Mouse (Mus musculus) limb, embryonic 15.5 days (tissue): Measurements from ENCODE around the gene Lrrc19. TPM values are rescaled to one million over a fixed set of nuclear protein-coding genes. Genes with fewer than 3 reads are reported as not detected.
A peak's percentile ranks its signal among the peaks of the same experiment; 100 is the strongest.

ENCODE experiments used
- ATAC-seq: fragments of 200-750 bp; cut with Nextera tagmentation; 2 replicates; pipeline ENCODE4 v1.8.0; 2017; ENCODE audit warnings: low read depth, moderate TSS enrichment; ENCODE audit not compliant: insufficient number of reproducible peaks, low FRiP score, low TSS enrichment
- H3K27ac ChIP-seq: fragments of 300-500 bp; sonication (generic); 2 replicates; pipeline ENCODE4 v1.5.1; 2015; ENCODE audit warnings: moderate library complexity, mild to moderate bottlenecking, inconsistent platforms
- H3K27me3 ChIP-seq: fragments of 300-500 bp; sonication (generic); 2 replicates; pipeline ENCODE4 v1.6.1; 2015; ENCODE audit warnings: inconsistent platforms
- H3K36me3 ChIP-seq: fragments of 300-500 bp; sonication (generic); 2 replicates; pipeline ENCODE4 v1.6.1; 2015; ENCODE audit warnings: inconsistent platforms
- H3K4me1 ChIP-seq: fragments of 300-500 bp; sonication (generic); 2 replicates; pipeline ENCODE4 v1.6.1; 2015; ENCODE audit warnings: inconsistent platforms
- H3K4me2 ChIP-seq: fragments of 300-500 bp; sonication (generic); 2 replicates; pipeline ENCODE4 v1.6.1; 2015; ENCODE audit warnings: mild to moderate bottlenecking, inconsistent platforms
- H3K4me3 ChIP-seq: fragments of 300-500 bp; sonication (generic); 2 replicates; pipeline ENCODE4 v1.5.1; 2015; ENCODE audit warnings: mild to moderate bottlenecking, inconsistent platforms
- H3K9ac ChIP-seq: fragments of 300-500 bp; sonication (generic); 2 replicates; pipeline ENCODE4 v1.6.1; 2015; ENCODE audit warnings: inconsistent platforms
- H3K9me3 ChIP-seq: fragments of 300-500 bp; sonication (generic); 2 replicates; pipeline ENCODE4 v1.6.1; 2016; ENCODE audit warnings: inconsistent platforms
- WGBS: fragments of 180-500 bp; shearing (Covaris S2); methylation state at CpG from one replicate; pipeline ENCODE4 v1.1.7; 2015; 5-methylcytosine and 5-hydroxymethylcytosine counted together
- polyA plus RNA-seq: library from polyadenylated mRNA; unstranded; fragments of >200 nt; fragmentation: Nextera tagmentation; extraction: Ambion mirVana; gene quantifications from 2 replicates; pipeline ENCODE4 v1.2.1, GENCODE M21; 2015

Lrrc19 gene
- polyA plus RNA-seq, 1 experiment from 2014 or later = 0.60 TPM

GRCm38 (mm10) chr4:94620077-94620476 is 29.9 kb downstream of the Lrrc19 start:
- H3K27ac ChIP-seq = no peak overlapping the region
- no peaks in the 10 kb centered on the region for H3K9me3 ChIP-seq
- peaks cover 8% of the 10 kb centered on the region for H3K36me3 ChIP-seq
- no peak for ATAC-seq
- H3K9ac ChIP-seq = no peak overlapping the region
- H3K4me1 ChIP-seq = peaks cover 2% of the 10 kb centered on the region; the same call in 1 of the 2 replicates
- no peaks in the 10 kb centered on the region for H3K27me3 ChIP-seq
- H3K4me3 ChIP-seq = no peak overlapping the region
- 65% methylated on average over 2 of the region's 2 CpGs for WGBS
- H3K4me2 ChIP-seq = no peak overlapping the region

- H3K4me2 ChIP-seq = peak overlapping the region; percentile 59
- peak overlapping the region; percentile 72 for H3K9ac ChIP-seq
- H3K9me3 ChIP-seq = no peaks in the 10 kb centered on the region
- H3K27me3 ChIP-seq = no peaks in the 10 kb centered on the region
- H3K36me3 ChIP-seq = no peaks in the 10 kb centered on the region
- peak; percentile 69 for ATAC-seq
- peaks cover 4% of the 10 kb centered on the region; the same call in 1 of the 2 replicates for H3K4me1 ChIP-seq
- H3K27ac ChIP-seq = peak overlapping the region; percentile 84
- H3K4me3 ChIP-seq = peak overlapping the region; percentile 70
- WGBS = 0% methylated on average over 18 of the region's 18 CpGs
Measured at GRCm38 (mm10) chr4:94614627-94615006, 35.3 kb downstream of the Lrrc19 start.

GRCm38 (mm10) chr4:94613972-94614626 is 35.8 kb downstream of the Lrrc19 start, which contains the start of gene Ift74:
Gene Ift74 (plus strand): TSS chr4:94614491.
- ATAC-seq = peak; percentile 99
- Histone ChIP-seq H3K9ac (peak within 1 kb of the TSS; percentile 72), H3K27ac (peak within 1 kb of the TSS; percentile 84), H3K4me3 (peak within 1 kb of the TSS; percentile 70), H3K4me2 (peak within 1 kb of the TSS; percentile 59), H3K4me1 (peaks cover 4% of the 10 kb centered on the region; the same call in 1 of the 2 replicates), H3K9me3 (no peaks in the 10 kb centered on the region), H3K27me3 (no peaks in the 10 kb centered on the region), H3K36me3 (no peaks in the 10 kb centered on the region)
- 3% methylated on average over 29 of the region's 29 CpGs for WGBS

GRCm38 (mm10) chr4:94610339-94610738 is 39.6 kb downstream of the Lrrc19 start:
- Histone ChIP-seq H3K9me3 (no peaks in the 10 kb centered on the region), H3K4me1 (peaks cover 4% of the 10 kb centered on the region; the same call in 1 of the 2 replicates), H3K4me2 (no peak overlapping the region), H3K27me3 (no peaks in the 10 kb centered on the region), H3K9ac (no peak overlapping the region), H3K36me3 (no peaks in the 10 kb centered on the region), H3K4me3 (no peak overlapping the region), H3K27ac (no peak overlapping the region)
- no peak for ATAC-seq
- 81% methylated on average over 3 of the region's 3 CpGs for WGBS

GRCm38 (mm10) chr4:94605591-94605990 is 44.4 kb downstream of the Lrrc19 start:
- no peaks in the 10 kb centered on the region for H3K9me3 ChIP-seq
- H3K9ac ChIP-seq = no peak overlapping the region
- H3K27me3 ChIP-seq = no peaks in the 10 kb centered on the region
- ATAC-seq = no peak
- peaks cover 13% of the 10 kb centered on the region for H3K4me1 ChIP-seq
- 88% methylated on average over 2 of the region's 2 CpGs for WGBS
- no peak overlapping the region for H3K4me2 ChIP-seq
- no peak overlapping the region for H3K27ac ChIP-seq
- no peaks in the 10 kb centered on the region for H3K36me3 ChIP-seq
- no peak overlapping the region for H3K4me3 ChIP-seq

GRCm38 (mm10) chr4:94604452-94605019 is 45.4 kb downstream of the Lrrc19 start:
- H3K4me3 ChIP-seq = no peak overlapping the region
- ATAC-seq = no peak
- no peak overlapping the region for H3K9ac ChIP-seq
- H3K27me3 ChIP-seq = no peaks in the 10 kb centered on the region
- WGBS = 81% methylated on average over 2 of the region's 2 CpGs
- H3K36me3 ChIP-seq = no peaks in the 10 kb centered on the region
- no peaks in the 10 kb centered on the region for H3K9me3 ChIP-seq
- H3K4me2 ChIP-seq = no peak overlapping the region
- H3K4me1 ChIP-seq = peaks cover 13% of the 10 kb centered on the region
- H3K27ac ChIP-seq = no peak overlapping the region

- peak within 1 kb of the TSS; percentile 74 for H3K4me2 ChIP-seq
- no peaks in the 10 kb centered on the region for H3K9me3 ChIP-seq
- H3K4me1 ChIP-seq = peaks cover 13% of the 10 kb centered on the region
- H3K27me3 ChIP-seq = no peaks in the 10 kb centered on the region
- no peaks in the 10 kb centered on the region for H3K36me3 ChIP-seq
- peak within 1 kb of the TSS; percentile 92 for H3K27ac ChIP-seq
- H3K4me3 ChIP-seq = peak within 1 kb of the TSS; percentile 68
- under 1% methylated on average over 61 of the region's 61 CpGs for WGBS
- ATAC-seq = peak; percentile 98
- H3K9ac ChIP-seq = peak within 1 kb of the TSS; percentile 71
Measured at GRCm38 (mm10) chr4:94603031-94603629, 46.8 kb downstream of the Lrrc19 start, which contains the start of gene Plaa. Gene Plaa (minus strand): TSS chr4:94603244.

- Histone ChIP-seq H3K4me2 (peak overlapping the region; percentile 63), H3K9ac (peak overlapping the region; percentile 71), H3K9me3 (no peaks in the 10 kb centered on the region), H3K27me3 (no peaks in the 10 kb centered on the region), H3K4me1 (peaks cover 13% of the 10 kb centered on the region), H3K27ac (peak overlapping the region; percentile 92), H3K4me3 (peak overlapping the region; percentile 68), H3K36me3 (no peaks in the 10 kb centered on the region)
- ATAC-seq = peak; percentile 45
- WGBS = under 1% methylated on average over 33 of the region's 33 CpGs
Measured at GRCm38 (mm10) chr4:94602496-94603030, 47.4 kb downstream of the Lrrc19 start.

GRCm38 (mm10) chr4:94601395-94601794 is 48.5 kb downstream of the Lrrc19 start:
- 80% methylated on average over 4 of the region's 4 CpGs for WGBS

GRCm38 (mm10) chr4:94592709-94593108 is 57.2 kb downstream of the Lrrc19 start:
- no peak overlapping the region for H3K4me2 ChIP-seq
- H3K36me3 ChIP-seq = no peaks in the 10 kb centered on the region
- no peak for ATAC-seq
- no peak overlapping the region for H3K27ac ChIP-seq
- H3K27me3 ChIP-seq = no peaks in the 10 kb centered on the region
- H3K4me1 ChIP-seq = no peaks in the 10 kb centered on the region; the same call in 1 of the 2 replicates
- H3K9ac ChIP-seq = no peak overlapping the region
- no peak overlapping the region for H3K4me3 ChIP-seq
- H3K9me3 ChIP-seq = no peaks in the 10 kb centered on the region

More at GRCm38 (mm10) chr4:94601395-94601794, 48.5 kb downstream of the Lrrc19 start:
- Histone ChIP-seq H3K4me1 (peaks cover 13% of the 10 kb centered on the region), H3K36me3 (no peaks in the 10 kb centered on the region), H3K27me3 (no peaks in the 10 kb centered on the region), H3K4me3 (no peak overlapping the region), H3K27ac (no peak overlapping the region), H3K9ac (no peak overlapping the region), H3K4me2 (no peak overlapping the region; the same call in 1 of the 2 replicates), H3K9me3 (no peaks in the 10 kb centered on the region)
- ATAC-seq = no peak

- Histone ChIP-seq H3K27me3 (no peaks in the 10 kb centered on the region), H3K9ac (no peak overlapping the region), H3K9me3 (no peaks in the 10 kb centered on the region), H3K4me1 (no peaks in the 10 kb centered on the region; the same call in 1 of the 2 replicates), H3K4me2 (no peak overlapping the region), H3K36me3 (no peaks in the 10 kb centered on the region), H3K27ac (no peak overlapping the region), H3K4me3 (no peak overlapping the region)
- ATAC-seq = no peak
- whole genome bisulfite sequencing = 85% methylated on average over 4 of the region's 4 CpGs
Measured at GRCm38 (mm10) chr4:94591765-94592381, 58.1 kb downstream of the Lrrc19 start.
